Mouse (Mus musculus): ENCODE measurements around the gene Bag5.

DNA sequence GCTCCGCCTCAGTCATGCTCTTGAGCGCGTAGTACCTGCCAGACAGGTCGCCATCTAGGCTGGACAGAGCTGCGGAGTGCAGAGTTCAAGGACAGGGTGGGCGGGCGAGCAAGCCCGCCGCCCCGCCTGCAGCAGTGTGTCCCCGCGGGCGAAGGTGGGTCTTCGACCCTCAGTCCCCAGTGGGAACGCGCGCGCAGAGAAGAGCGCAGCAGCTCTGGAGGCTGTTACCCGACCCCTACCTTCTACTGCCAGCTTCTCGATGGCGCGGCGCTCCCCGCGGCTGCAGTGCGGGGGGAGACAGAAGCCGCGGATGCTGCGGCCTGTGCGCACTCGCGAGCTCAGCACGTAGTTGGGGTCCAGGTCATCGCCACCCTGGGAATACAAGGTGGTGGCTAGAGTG lies 42.1 kb downstream of the Bag5 start:
- no peak for TF ChIP-seq CTCF (IDR thresholded peaks at IDR 0.05; ENCODE audit: borderline replicate concordance, extremely low read depth, insufficient read depth, insufficient read length)
- no peak for TF ChIP-seq POLR2A (IDR thresholded peaks at IDR 0.05; ENCODE audit: borderline replicate concordance, extremely low read depth, insufficient read depth, insufficient read length, poor library complexity, severe bottlenecking)
